Mouse (Mus musculus) thymus, adult 2 months (tissue): ENCODE data around the gene Ccdc32.

Experiments
- CTCF ChIP-seq: fragments of 200-500 bp; IDR thresholded peaks from 2 replicates; pipeline ENCODE4 v1.5.1; 2012; ENCODE audit warnings: mild to moderate bottlenecking, control low read depth, low read length, moderate library complexity, borderline replicate concordance; ENCODE audit not compliant: control insufficient read depth, poor library complexity, insufficient read depth; ENCODE audit errors: extremely low read depth
- POLR2A ChIP-seq: fragments of 200-500 bp; IDR thresholded peaks from 2 replicates; pipeline ENCODE4 v1.6.1; 2012; ENCODE audit warnings: mild to moderate bottlenecking, low read length, control low read depth, moderate library complexity; ENCODE audit not compliant: control insufficient read depth, poor library complexity, insufficient read depth; ENCODE audit errors: extremely low read depth

- TF ChIP-seq CTCF, result peak; percentile 28; the same call in 1 of the 2 replicates
- peak; percentile 47; the same call in 1 of the 2 replicates for TF ChIP-seq POLR2A
These were observed 5.6 kb upstream of the Ccdc32 start, which contains the start of gene Rpusd2 for GRCm38 (mm10) chr2:119034656-119035396.
